Mouse (Mus musculus) CH12.LX (cell line): ENCODE data around the gene Zpr1. TPM values are rescaled to one million over a fixed set of nuclear protein-coding genes. Genes with fewer than 3 reads are reported as not detected.

Source experiments
- DNase-seq: peaks from one replicate; pipeline ENCODE4 v3.0.0-alpha.2; 2013; ENCODE audit errors: extremely low read depth
- H3K27ac ChIP-seq: 2 replicates; pipeline ENCODE4 v1.5.1; 2012; ENCODE audit warnings: low read depth, mild to moderate bottlenecking, control low read depth, moderate library complexity; ENCODE audit not compliant: insufficient read depth
- H3K27me3 ChIP-seq: replicated peaks from 2 replicates; pipeline ENCODE3; 2012; ENCODE audit warnings: inconsistent platforms
- H3K36me3 ChIP-seq, 2 experiments: replicated peaks in 1 of 2; 2 replicates each; pipeline versions ENCODE3 to v1.6.1; 2012; ENCODE audit warnings: inconsistent platforms in 1 of 2, low read length in 1 of 2, mild to moderate bottlenecking in 1 of 2, mixed read lengths in 1 of 2, moderate library complexity in 1 of 2; ENCODE audit not compliant: control insufficient read depth in 1 of 2, insufficient read depth in 1 of 2
- H3K4me1 ChIP-seq, 2 experiments: 2 replicates each; pipeline ENCODE4 v1.6.1; 2012; ENCODE audit warnings: inconsistent platforms in 1 of 2, moderate library complexity in 1 of 2; ENCODE audit not compliant: insufficient read depth in 2 of 2, control insufficient read depth in 1 of 2
- H3K4me2 ChIP-seq: 2 replicates; pipeline ENCODE4 v1.6.1; 2012; ENCODE audit warnings: low read depth, mild to moderate bottlenecking, control low read depth; ENCODE audit not compliant: poor library complexity, insufficient read depth, severe bottlenecking
- H3K4me3 ChIP-seq, 3 experiments: fragments of 150-350 bp in 1 of 3; sonication (generic) in 1 of 3; replicated peaks in 1 of 3; 2 replicates each; pipeline versions ENCODE3 to v1.5.1; 2011 to 2012; ENCODE audit warnings: low read depth in 2 of 3, low read length in 2 of 3, mild to moderate bottlenecking in 2 of 3, moderate library complexity in 2 of 3, control low read depth in 1 of 3, improper control_type of control experiment in 1 of 3, inconsistent platforms in 1 of 3, mixed read lengths in 1 of 3; ENCODE audit not compliant: poor library complexity in 1 of 3
- H3K79me2 ChIP-seq: replicated peaks from 2 replicates; pipeline ENCODE4 v1.6.1; 2012; ENCODE audit warnings: mild to moderate bottlenecking, moderate library complexity; ENCODE audit not compliant: control insufficient read depth, poor library complexity, insufficient read depth, severe bottlenecking; ENCODE audit errors: extremely low read depth
- H3K9ac ChIP-seq: 2 replicates; pipeline ENCODE4 v1.6.1; 2012; ENCODE audit warnings: low read depth, mild to moderate bottlenecking, control low read depth, moderate library complexity; ENCODE audit not compliant: insufficient read depth
- H3K9me3 ChIP-seq: replicated peaks from 2 replicates; pipeline ENCODE3; 2012; ENCODE audit warnings: low read length, inconsistent platforms, mixed read lengths
- EP300 ChIP-seq: IDR thresholded peaks from 2 replicates; pipeline ENCODE4 v1.6.1; 2011; ENCODE audit warnings: low read length, improper control_type of control experiment
- GABPA ChIP-seq: IDR thresholded peaks from 2 replicates; pipeline ENCODE4 v1.6.1; 2012; ENCODE audit warnings: low read depth, low read length, improper control_type of control experiment, inconsistent platforms; ENCODE audit not compliant: insufficient replicate concordance
- HCFC1 ChIP-seq: IDR thresholded peaks from 2 replicates; pipeline ENCODE4 v1.6.1; 2012; ENCODE audit warnings: low read depth, mild to moderate bottlenecking, inconsistent platforms, low read length, improper control_type of control experiment
- IRF4 ChIP-seq: IDR thresholded peaks from 2 replicates; pipeline ENCODE4 v1.6.1; 2014; ENCODE audit warnings: low read depth, mild to moderate bottlenecking, inconsistent platforms, low read length, improper control_type of control experiment
- JUN ChIP-seq: IDR thresholded peaks from 2 replicates; pipeline ENCODE4 v1.6.1; 2011; ENCODE audit warnings: low read depth, mild to moderate bottlenecking, low read length, improper control_type of control experiment, moderate library complexity; ENCODE audit not compliant: insufficient read depth
- MAFK ChIP-seq: IDR thresholded peaks from 2 replicates; pipeline ENCODE4 v1.6.1; 2011; ENCODE audit warnings: low read length, improper control_type of control experiment; ENCODE audit not compliant: insufficient replicate concordance
- MAX ChIP-seq: IDR thresholded peaks from 2 replicates; pipeline ENCODE4 v1.6.1; 2011; ENCODE audit warnings: low read length, improper control_type of control experiment
- MEF2A ChIP-seq: IDR thresholded peaks from 2 replicates; pipeline ENCODE4 v1.6.1; 2014; ENCODE audit warnings: low read depth, mild to moderate bottlenecking, inconsistent platforms, low read length, improper control_type of control experiment, borderline replicate concordance
- MYC ChIP-seq: IDR thresholded peaks from 2 replicates; pipeline ENCODE4 v1.6.1; 2011; ENCODE audit warnings: low read depth, mild to moderate bottlenecking, improper control_type of control experiment, low read length
- PAX5 ChIP-seq: IDR thresholded peaks from 2 replicates; pipeline ENCODE4 v1.6.1; 2012; ENCODE audit warnings: low read length, inconsistent platforms, mixed read lengths
- POLR2AphosphoS2 ChIP-seq: IDR thresholded peaks from 2 replicates; pipeline ENCODE4 v1.6.1; 2011; ENCODE audit warnings: low read depth, low read length, improper control_type of control experiment
- TBP ChIP-seq: conservative IDR thresholded peaks from 2 replicates; pipeline ENCODE4 v1.6.1; 2011; ENCODE audit warnings: low read depth, low read length, improper control_type of control experiment
- USF1 ChIP-seq: IDR thresholded peaks from 2 replicates; pipeline ENCODE4 v1.6.1; 2014; ENCODE audit warnings: low read depth, mild to moderate bottlenecking, inconsistent platforms, low read length, improper control_type of control experiment
- ZMIZ1 ChIP-seq: IDR thresholded peaks from 2 replicates; pipeline ENCODE4 v1.6.1; 2012; ENCODE audit warnings: low read depth, mild to moderate bottlenecking, inconsistent platforms, low read length, improper control_type of control experiment
- ZNF384 ChIP-seq: IDR thresholded peaks from 2 replicates; pipeline ENCODE4 v1.6.1; 2012; ENCODE audit warnings: low read depth, low read length, improper control_type of control experiment, inconsistent platforms
- dilution Hi-C: fragments of 300-500 bp; cut with MboI; formaldehyde crosslinking; loops from 2 replicates; pipeline ENCODE4 v1.14.3; 2020; ENCODE audit warnings: low sequenced_read_pairs; ENCODE audit not compliant: extremely low pct_unique_long_range_greater_than_20kb, extremely low pct_ligation_motif_present
- in situ Hi-C: fragments of 300-500 bp; cut with MboI; formaldehyde crosslinking; loops from 3 replicates; pipeline ENCODE4 v1.14.3; 2019; ENCODE audit warnings: low sequenced_read_pairs, low pct_ligation_motif_present, low pct_unique_long_range_greater_than_20kb, mixed read lengths
- polyA plus RNA-seq: library from polyadenylated mRNA; unstranded; fragments of >175 nt; gene quantifications from 2 replicates; pipeline ENCODE4 v1.2.1, GENCODE M21; 2012; ENCODE audit warnings: low read depth; ENCODE audit not compliant: insufficient read length
- total RNA-seq, 2 experiments: library from RNA; depleted of rRNA; stranded (reverse); fragments of 300-350 nt in 1 of 2; fragments of >200 nt in 1 of 2; gene quantifications; 2 replicates each; pipeline ENCODE4 v1.2.3; 2012 to 2014

The Zpr1 gene
- total and polyA plus RNA-seq, 3 experiments: 46.0 to 108 (median 66.8) TPM

- Histone ChIP-seq H3K9ac (no peak overlapping the region), H3K27me3 (peaks cover 3% of the 10 kb centered on the region), H3K4me2 (no peak overlapping the region), H3K79me2 (no peaks in the 10 kb centered on the region), H3K4me1 (peaks cover 0 to 4% of the 10 kb centered on the region in 2 experiments; a peak in 2 of 4 replicates), H3K4me3 (no peak overlapping the region), H3K36me3 (peaks cover 26 to 49% of the 10 kb centered on the region in 2 experiments), H3K9me3 (no peaks in the 10 kb centered on the region), H3K27ac (no peak overlapping the region)
- no peak for DNase-seq
- TF ChIP-seq ZMIZ1 (no peak), GABPA (no peak), MYC (no peak), MAFK (no peak), POLR2AphosphoS2 (no peak), ZNF384 (no peak), IRF4 (no peak), MAX (no peak), PAX5 (no peak), JUN (no peak), HCFC1 (no peak), EP300 (no peak)
- in situ Hi-C loops (no loop called here), dilution Hi-C loops (no loop called here)
These were observed 47.8 kb upstream of the Zpr1 start for GRCm38 (mm10) chr9:46224945-46225660.

- Histone ChIP-seq H3K9me3 (no peaks in the 10 kb centered on the region), H3K9ac (no peak overlapping the region), H3K4me1 (peaks cover 0 to 6% of the 10 kb centered on the region in 2 experiments; a peak in 2 of 4 replicates), H3K27me3 (peaks cover 12% of the 10 kb centered on the region), H3K4me2 (no peak overlapping the region), H3K79me2 (no peaks in the 10 kb centered on the region), H3K4me3 (no peak overlapping the region), H3K27ac (no peak overlapping the region), H3K36me3 (peaks cover 7 to 29% of the 10 kb centered on the region in 2 experiments)
- no peak for DNase-seq
- in situ Hi-C loops: no loop called here
- dilution Hi-C loops: no loop called here
- TF ChIP-seq USF1 (no peak), TBP (no peak), MEF2A (no peak)
These were observed 45.7 kb upstream of the Zpr1 start for GRCm38 (mm10) chr9:46227064-46227614.
